Mouse (Mus musculus) limb, embryonic 12.5 days (tissue): ENCODE results near the gene Ifitm1. TPM values are rescaled to one million over a fixed set of nuclear protein-coding genes. Genes with fewer than 3 reads are reported as not detected.

Experiments used
- ATAC-seq: fragments of 200-750 bp; cut with Nextera tagmentation; 2 replicates; pipeline ENCODE4 v1.8.0; 2017; ENCODE audit warnings: low read depth, moderate TSS enrichment; ENCODE audit not compliant: insufficient number of reproducible peaks, insufficient read depth, low FRiP score, low TSS enrichment
- H3K27ac ChIP-seq: fragments of 300-500 bp; sonication (generic); 2 replicates; pipeline ENCODE4 v1.5.1; 2016; ENCODE audit warnings: mild to moderate bottlenecking, moderate library complexity
- H3K27me3 ChIP-seq: fragments of 300-500 bp; sonication (generic); 2 replicates; pipeline ENCODE4 v1.6.1; 2016; ENCODE audit warnings: mild to moderate bottlenecking, moderate library complexity
- H3K36me3 ChIP-seq: fragments of 300-500 bp; sonication (generic); 2 replicates; pipeline ENCODE4 v1.6.1; 2016; ENCODE audit warnings: mild to moderate bottlenecking, moderate library complexity
- H3K4me1 ChIP-seq: fragments of 300-500 bp; sonication (generic); replicated peaks from 2 replicates; pipeline ENCODE4 v1.6.1; 2016
- H3K4me2 ChIP-seq: fragments of 300-500 bp; sonication (generic); 2 replicates; pipeline ENCODE4 v1.6.1; 2016; ENCODE audit warnings: mild to moderate bottlenecking, moderate library complexity
- H3K4me3 ChIP-seq: fragments of 300-500 bp; sonication (generic); replicated peaks from 2 replicates; pipeline ENCODE4 v1.5.1; 2016; ENCODE audit warnings: mild to moderate bottlenecking
- H3K9ac ChIP-seq: fragments of 300-500 bp; sonication (generic); replicated peaks from 2 replicates; pipeline ENCODE4 v1.6.1; 2016; ENCODE audit warnings: mild to moderate bottlenecking, moderate library complexity
- H3K9me3 ChIP-seq: fragments of 300-500 bp; sonication (generic); 2 replicates; pipeline ENCODE4 v1.6.1; 2016; ENCODE audit warnings: mild to moderate bottlenecking, moderate library complexity
- WGBS: fragments of 180-500 bp; shearing (Covaris S2); methylation state at CpG from one replicate; pipeline ENCODE4 v1.1.7; 2016; 5-methylcytosine and 5-hydroxymethylcytosine counted together
- polyA plus RNA-seq: library from polyadenylated mRNA; unstranded; fragments of >200 nt; fragmentation: Nextera tagmentation; extraction: Ambion mirVana; gene quantifications from 2 replicates; pipeline ENCODE4 v1.2.1, GENCODE M21; 2016

The Ifitm1 gene
- polyA plus RNA-seq, 1 experiment from 2014 or later, result 78.8 TPM

DNA sequence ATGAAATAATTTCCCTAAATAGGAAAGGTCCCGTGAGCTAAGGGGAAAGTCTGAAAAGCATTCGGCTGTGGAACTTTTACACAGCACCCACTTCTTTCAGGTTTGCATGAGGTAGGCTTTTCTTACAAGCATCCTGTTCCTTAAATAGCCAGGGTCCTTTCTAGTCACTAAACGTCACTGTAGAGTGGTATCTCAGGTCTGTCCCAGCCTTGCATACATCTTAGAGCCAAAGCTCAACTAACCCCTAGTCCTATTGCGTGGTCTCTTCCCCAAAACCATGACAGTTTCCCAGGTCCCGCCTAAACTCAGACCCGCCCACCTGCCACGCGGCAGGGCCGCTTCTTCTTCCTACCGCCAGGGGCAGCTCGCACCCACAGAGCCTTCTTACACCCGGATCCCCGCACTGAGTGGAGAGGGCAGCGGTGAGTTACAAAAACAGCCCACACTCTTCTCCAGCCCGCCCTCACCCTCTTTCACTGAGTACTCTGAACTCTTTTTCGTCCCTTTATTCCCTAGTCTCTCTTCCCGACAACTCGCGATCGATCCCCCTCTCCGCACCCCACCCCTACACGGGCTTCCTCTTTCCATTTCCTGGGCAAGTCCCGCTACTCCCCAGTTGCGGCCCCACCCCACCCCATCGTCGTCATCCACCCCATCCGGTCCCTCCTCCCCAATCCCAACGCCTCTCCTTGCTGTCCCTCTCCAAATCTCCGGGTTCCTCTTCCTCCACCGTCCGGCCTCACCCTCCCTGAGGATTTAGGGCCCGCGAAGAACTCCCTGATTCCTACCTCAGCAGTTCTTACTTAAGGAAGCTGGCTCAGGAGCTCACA lies 25.6 kb upstream of the Ifitm1 start, which contains the start of gene Pgghg:
Pgghg (plus strand) TSS at position 170 of the 830 bp plus-strand sequence.
- Histone ChIP-seq H3K9ac (peak within 1 kb of the TSS; percentile 75), H3K4me3 (peak within 1 kb of the TSS; percentile 55), H3K27me3 (peaks cover 6% of the 10 kb centered on the region; the same call in 1 of the 2 replicates), H3K36me3 (peaks cover 23% of the 10 kb centered on the region), H3K9me3 (no peaks in the 10 kb centered on the region), H3K27ac (peak within 1 kb of the TSS; percentile 84), H3K4me2 (peak within 1 kb of the TSS; percentile 70), H3K4me1 (peaks cover 37% of the 10 kb centered on the region)
- WGBS, result 2% methylated on average over 33 of the region's 33 CpGs
- peak; percentile 83 for ATAC-seq

DNA sequence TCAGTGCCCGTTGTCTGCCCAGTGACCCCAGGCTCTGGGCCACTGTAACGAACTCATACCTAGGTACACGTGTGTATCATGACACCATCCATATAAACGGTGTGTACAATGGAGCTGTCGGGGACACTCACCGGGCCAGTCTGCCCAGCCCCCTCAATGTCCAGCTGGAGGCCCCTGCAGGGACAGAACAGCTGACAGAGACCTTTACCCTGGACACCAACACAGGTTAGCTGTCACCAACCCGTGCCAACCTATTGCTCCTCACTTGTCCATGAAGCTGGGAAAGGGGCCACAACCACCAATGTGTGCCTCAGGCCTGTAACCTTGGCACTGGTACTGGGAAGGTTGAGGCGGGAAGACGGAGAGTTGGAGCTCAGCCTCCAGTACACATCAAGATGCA lies 24.7 kb upstream of the Ifitm1 start:
- ATAC-seq, result no peak
- H3K4me2 ChIP-seq, result peak overlapping the region; percentile 70
- peak overlapping the region; percentile 55 for H3K4me3 ChIP-seq
- H3K9me3 ChIP-seq, result no peaks in the 10 kb centered on the region
- H3K4me1 ChIP-seq, result peaks cover 37% of the 10 kb centered on the region
- H3K27ac ChIP-seq, result peak overlapping the region; percentile 83
- WGBS, result 49% methylated on average over 9 of the region's 9 CpGs
- peaks cover 32% of the 10 kb centered on the region for H3K36me3 ChIP-seq
- H3K9ac ChIP-seq, result peak overlapping the region; percentile 75
- H3K27me3 ChIP-seq, result no peaks in the 10 kb centered on the region

DNA sequence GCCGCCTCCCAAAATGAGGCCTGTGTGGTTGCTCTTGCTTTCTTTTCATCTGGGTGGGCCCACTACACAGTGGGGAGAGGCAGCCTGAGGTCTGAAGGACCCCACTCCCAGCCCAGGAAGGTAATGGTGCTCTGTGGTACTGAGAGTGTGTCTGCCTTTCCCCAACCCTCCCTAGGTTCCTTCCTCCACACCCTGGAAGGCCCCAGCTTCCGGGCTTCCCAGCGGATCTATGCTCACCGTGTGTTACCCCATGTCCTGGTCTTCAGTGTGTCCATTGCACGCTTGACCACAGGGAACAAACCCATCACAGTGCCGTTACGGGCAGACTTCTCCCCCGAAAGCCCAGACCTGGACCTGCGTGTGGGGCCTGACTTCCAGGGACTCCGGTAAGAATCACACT lies 24.2 kb upstream of the Ifitm1 start:
- H3K9ac ChIP-seq, result no peak overlapping the region
- peak overlapping the region; percentile 53; the same call in 1 of the 2 replicates for H3K27ac ChIP-seq
- H3K27me3 ChIP-seq, result no peaks in the 10 kb centered on the region
- H3K4me2 ChIP-seq, result no peak overlapping the region
- ATAC-seq, result no peak
- 87% methylated on average over 10 of the region's 10 CpGs for WGBS
- peaks cover 37% of the 10 kb centered on the region for H3K4me1 ChIP-seq
- peaks cover 37% of the 10 kb centered on the region for H3K36me3 ChIP-seq
- no peaks in the 10 kb centered on the region for H3K9me3 ChIP-seq
- no peak overlapping the region for H3K4me3 ChIP-seq

DNA sequence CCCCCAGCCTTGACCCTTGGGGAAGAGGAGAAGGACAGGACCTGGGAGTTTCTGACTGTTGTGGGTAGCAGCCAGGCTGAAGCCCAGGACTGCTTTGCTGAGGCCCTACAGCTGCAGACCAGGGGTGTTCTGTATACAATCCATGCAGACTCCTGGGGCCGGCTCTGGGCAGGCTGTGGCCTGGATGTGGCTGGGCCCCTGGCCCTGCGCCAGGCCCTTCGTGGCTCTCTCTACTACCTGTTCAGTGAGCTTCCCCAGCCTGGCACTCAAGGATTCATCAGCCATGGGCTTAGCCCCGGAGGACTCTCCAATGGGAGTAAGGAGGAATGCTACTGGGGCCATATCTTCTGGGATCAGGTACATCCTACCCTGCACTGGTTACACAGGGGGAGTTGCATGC lies 23.7 kb upstream of the Ifitm1 start:
- WGBS, result 82% methylated on average over 4 of the region's 4 CpGs
- Histone ChIP-seq H3K27ac (peak overlapping the region; percentile 53; the same call in 1 of the 2 replicates), H3K4me2 (no peak overlapping the region), H3K9me3 (no peaks in the 10 kb centered on the region), H3K27me3 (no peaks in the 10 kb centered on the region), H3K9ac (no peak overlapping the region), H3K36me3 (peaks cover 42% of the 10 kb centered on the region), H3K4me1 (peaks cover 37% of the 10 kb centered on the region), H3K4me3 (no peak overlapping the region)
- ATAC-seq, result no peak

DNA sequence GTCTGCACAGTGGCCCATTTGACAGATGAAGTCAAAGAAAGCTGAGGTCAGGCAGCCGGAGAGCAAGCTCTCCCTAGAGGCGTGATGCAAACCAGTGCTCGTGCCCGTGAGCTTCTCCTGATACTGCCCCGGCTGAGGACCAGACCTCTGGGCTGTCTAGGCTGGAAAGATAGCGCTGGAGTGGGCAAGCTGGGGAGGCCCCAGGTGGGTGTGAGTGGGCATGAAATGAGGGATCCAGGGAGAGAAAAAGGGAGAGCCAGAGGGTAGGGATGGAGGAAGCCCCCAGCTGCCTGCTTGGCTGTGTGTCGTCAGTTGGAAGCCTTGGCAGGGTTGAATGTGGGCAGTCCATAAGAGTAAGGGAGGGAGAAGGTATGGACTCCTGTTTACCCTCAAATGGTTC lies 22.8 kb upstream of the Ifitm1 start:
- no peak overlapping the region for H3K27ac ChIP-seq
- no peak for ATAC-seq
- no peak overlapping the region for H3K9ac ChIP-seq
- no peaks in the 10 kb centered on the region for H3K9me3 ChIP-seq
- no peaks in the 10 kb centered on the region for H3K27me3 ChIP-seq
- no peak overlapping the region for H3K4me2 ChIP-seq
- peaks cover 31% of the 10 kb centered on the region for H3K4me1 ChIP-seq
- 93% methylated on average over 7 of the region's 7 CpGs for WGBS
- no peak overlapping the region for H3K4me3 ChIP-seq
- peaks cover 51% of the 10 kb centered on the region for H3K36me3 ChIP-seq

DNA sequence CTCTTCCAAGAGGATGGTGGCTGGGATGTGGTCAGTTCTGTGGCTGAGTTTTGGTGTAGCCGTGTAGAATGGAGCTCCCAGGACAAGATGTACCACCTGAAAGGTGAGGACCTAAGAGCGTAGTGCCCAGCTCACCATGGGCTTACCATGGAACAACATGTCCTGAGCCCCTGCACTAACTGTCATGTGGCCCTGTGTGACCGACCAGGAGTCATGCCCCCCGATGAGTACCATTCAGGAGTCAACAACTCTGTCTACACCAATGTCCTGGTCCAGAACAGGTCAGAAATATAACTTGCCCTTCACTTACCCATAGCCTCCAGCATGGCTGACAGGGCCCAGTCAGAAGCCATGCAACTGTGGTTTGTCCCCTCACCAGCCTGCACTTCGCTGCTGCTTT lies 21.8 kb upstream of the Ifitm1 start:
- Histone ChIP-seq H3K27me3 (no peaks in the 10 kb centered on the region), H3K4me2 (no peak overlapping the region), H3K4me3 (no peak overlapping the region), H3K9ac (no peak overlapping the region), H3K9me3 (no peaks in the 10 kb centered on the region), H3K4me1 (peaks cover 29% of the 10 kb centered on the region), H3K36me3 (peaks cover 61% of the 10 kb centered on the region), H3K27ac (no peak overlapping the region)
- 94% methylated on average over 5 of the region's 5 CpGs for WGBS
- no peak for ATAC-seq

DNA sequence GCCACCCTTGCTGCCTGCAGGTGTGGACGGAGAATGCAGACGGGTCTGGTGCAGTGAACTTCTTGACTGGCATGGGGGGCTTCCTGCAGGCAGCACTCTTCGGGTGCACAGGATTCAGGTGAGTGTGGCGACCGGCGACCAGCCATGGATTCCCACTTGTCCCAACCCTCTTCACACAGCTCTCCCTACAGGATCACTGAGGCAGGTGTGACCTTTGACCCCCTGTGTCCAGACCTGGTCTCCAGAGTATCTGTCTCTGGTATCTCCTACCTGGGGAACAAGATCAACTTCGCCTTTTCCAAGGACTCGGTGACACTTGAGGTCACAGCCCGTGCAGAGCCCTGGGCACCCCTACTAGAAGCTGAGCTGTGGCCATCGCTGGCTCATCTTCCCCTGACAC lies 20.7 kb upstream of the Ifitm1 start:
- 93% methylated on average over 10 of the region's 10 CpGs for WGBS

DNA sequence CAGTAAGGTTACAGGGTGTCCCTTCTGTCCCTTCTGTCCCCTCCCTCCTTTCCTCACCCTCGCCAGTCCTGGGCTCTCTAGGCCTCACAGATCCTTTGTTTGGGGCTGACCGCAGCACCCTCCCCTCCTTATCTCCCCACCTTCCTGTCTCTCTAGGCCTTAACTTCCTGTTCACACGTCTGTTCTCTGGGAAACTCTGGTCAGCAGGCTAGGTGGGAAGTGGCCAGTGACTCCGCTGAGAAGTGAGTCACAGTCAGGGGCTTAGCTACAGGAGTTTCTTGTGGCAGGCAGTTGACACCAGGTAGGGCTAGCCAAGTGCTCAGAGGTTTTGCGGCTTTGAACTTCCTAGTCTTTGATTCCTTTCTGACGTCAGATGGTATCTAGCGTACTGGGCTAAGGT lies 20.0 kb upstream of the Ifitm1 start:
- ATAC-seq, result no peak
- Histone ChIP-seq H3K4me1 (peaks cover 39% of the 10 kb centered on the region), H3K9ac (no peak overlapping the region), H3K27ac (no peak overlapping the region), H3K36me3 (peaks cover 63% of the 10 kb centered on the region), H3K4me2 (no peak overlapping the region), H3K4me3 (no peak overlapping the region), H3K9me3 (no peaks in the 10 kb centered on the region), H3K27me3 (no peaks in the 10 kb centered on the region)
- 61% methylated on average over 7 of the region's 7 CpGs for WGBS

More for the DNA sequence above, 20.7 kb upstream of the Ifitm1 start:
- Histone ChIP-seq H3K27me3 (no peaks in the 10 kb centered on the region), H3K4me3 (no peak overlapping the region), H3K36me3 (peaks cover 63% of the 10 kb centered on the region), H3K9ac (no peak overlapping the region), H3K4me1 (peaks cover 34% of the 10 kb centered on the region), H3K4me2 (no peak overlapping the region), H3K9me3 (no peaks in the 10 kb centered on the region), H3K27ac (no peak overlapping the region)
- no peak for ATAC-seq

DNA sequence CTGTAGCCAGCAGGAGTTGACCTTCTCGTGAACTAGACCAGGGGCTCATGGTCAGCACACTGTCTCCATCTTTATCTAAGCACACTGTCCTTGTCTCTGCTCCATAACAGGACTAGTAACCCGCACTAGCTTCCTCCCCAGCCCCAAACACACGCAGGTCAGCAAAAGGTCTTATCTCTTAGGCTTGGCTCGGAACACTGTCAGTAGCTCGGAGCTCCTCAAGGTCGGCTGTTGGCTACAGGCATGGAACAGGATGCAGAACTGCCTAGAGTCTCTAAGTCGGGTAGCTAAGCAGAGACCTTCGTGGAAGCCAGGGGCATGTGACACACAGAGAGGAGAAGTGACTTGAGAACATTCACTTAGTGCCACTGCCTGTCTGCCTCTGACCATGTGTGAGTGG lies 18.9 kb upstream of the Ifitm1 start:
- Histone ChIP-seq H3K9me3 (no peaks in the 10 kb centered on the region), H3K4me1 (peaks cover 39% of the 10 kb centered on the region), H3K4me3 (no peak overlapping the region), H3K27ac (no peak overlapping the region), H3K9ac (no peak overlapping the region), H3K27me3 (no peaks in the 10 kb centered on the region), H3K36me3 (peaks cover 72% of the 10 kb centered on the region), H3K4me2 (no peak overlapping the region)
- ATAC-seq, result no peak
- WGBS, result 85% methylated on average over 8 of the region's 8 CpGs

DNA sequence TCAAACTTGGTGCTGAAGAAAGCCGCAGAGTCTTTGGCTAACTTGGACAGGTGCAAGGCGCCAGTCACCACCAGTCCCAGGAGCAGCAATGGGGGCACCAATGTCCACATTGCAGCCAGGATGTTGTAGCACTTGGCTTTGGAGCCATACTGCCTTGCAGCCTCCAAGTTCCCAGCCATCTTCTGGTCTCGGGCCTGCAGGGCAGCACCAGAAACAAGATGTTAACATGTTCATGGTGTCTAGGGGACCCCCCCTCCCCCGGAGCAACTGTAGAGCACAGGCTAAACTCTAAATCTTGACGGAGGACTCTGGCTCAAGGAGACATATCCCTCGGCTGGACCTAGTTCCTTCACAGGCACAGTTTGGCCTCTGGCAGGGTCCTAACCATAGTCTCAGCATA lies 17.8 kb upstream of the Ifitm1 start:
- H3K4me1 ChIP-seq, result peaks cover 47% of the 10 kb centered on the region
- no peak overlapping the region for H3K9ac ChIP-seq
- no peak overlapping the region for H3K4me3 ChIP-seq
- WGBS, result 86% methylated on average over 6 of the region's 6 CpGs
- no peak overlapping the region for H3K27ac ChIP-seq
- H3K4me2 ChIP-seq, result no peak overlapping the region
- ATAC-seq, result no peak
- H3K36me3 ChIP-seq, result peaks cover 74% of the 10 kb centered on the region
- no peaks in the 10 kb centered on the region for H3K27me3 ChIP-seq
- no peaks in the 10 kb centered on the region for H3K9me3 ChIP-seq

DNA sequence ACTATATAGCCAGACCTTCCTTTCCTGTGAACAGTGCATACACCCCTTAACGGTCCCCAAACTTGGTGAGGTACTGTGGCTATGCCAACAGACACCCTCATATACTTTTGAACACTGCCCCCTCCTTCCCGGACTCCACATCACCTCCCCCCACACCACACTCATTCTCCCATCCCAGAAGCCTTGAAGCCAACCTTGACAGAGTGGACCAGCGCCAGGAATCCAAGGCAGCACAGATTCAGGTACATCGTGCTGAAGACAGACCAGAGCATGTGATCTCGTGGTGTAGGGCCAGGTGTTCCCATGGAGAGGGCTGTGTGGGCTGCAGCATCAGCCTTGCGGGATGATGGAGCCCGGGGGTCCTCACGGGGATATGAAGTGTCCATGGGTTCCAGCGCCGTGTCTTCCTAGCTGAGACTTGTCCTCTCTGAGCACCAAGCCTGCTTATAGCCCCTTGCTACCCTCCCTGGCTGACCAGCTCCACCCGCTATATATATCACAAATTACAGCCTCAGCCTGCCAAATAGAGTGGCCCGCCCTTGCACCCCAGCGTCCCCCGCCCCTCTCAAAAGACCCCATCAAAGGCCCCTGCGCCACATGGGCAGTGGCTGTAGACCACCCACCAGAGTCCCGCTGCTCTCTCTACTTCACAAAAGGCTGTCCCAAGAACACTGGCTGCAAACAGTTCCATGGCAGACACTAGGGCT lies 17.0 kb upstream of the Ifitm1 start, which contains the start of gene Ifitm5:
Ifitm5 (minus strand) TSS at position 468 of the 707 bp plus-strand sequence.
- H3K36me3 ChIP-seq, result peaks cover 67% of the 10 kb centered on the region
- no peaks in the 10 kb centered on the region for H3K27me3 ChIP-seq
- ATAC-seq, result no peak
- WGBS, result 69% methylated on average over 16 of the region's 16 CpGs
- 0 out of 2 replicates have a peak within 1 kb of the TSS, but pooled peaks have one; percentile 3 for H3K4me3 ChIP-seq
- H3K27ac ChIP-seq, result peak within 1 kb of the TSS; percentile 83
- H3K4me1 ChIP-seq, result peaks cover 53% of the 10 kb centered on the region
- peak within 1 kb of the TSS; percentile 37; the same call in 1 of the 2 replicates for H3K9ac ChIP-seq
- H3K9me3 ChIP-seq, result no peaks in the 10 kb centered on the region
- peak within 1 kb of the TSS; percentile 34 for H3K4me2 ChIP-seq
